Mouse (Mus musculus): ENCODE data around the gene Sec22a. TPM values are rescaled to one million over a fixed set of nuclear protein-coding genes. Genes with fewer than 3 reads are reported as not detected.

The Sec22a gene
- polyA plus RNA-seq, 1 experiment from 2014 or later = 8.8 TPM

- no peak for ATAC-seq (ENCODE audit: low read depth)
- H3K27ac ChIP-seq (ENCODE audit: low read length) = no peak overlapping the region
- H3K9ac ChIP-seq (ENCODE audit: low read depth, low read length) = no peak overlapping the region
- H3K27me3 ChIP-seq (ENCODE audit: control insufficient read depth, insufficient read depth, low read depth, low read length) = no peaks in the 10 kb centered on the region
- no peak overlapping the region for H3K4me2 ChIP-seq (ENCODE audit: low read depth, low read length)
- H3K9me3 ChIP-seq (replicated peaks; ENCODE audit: control insufficient read depth, low read length) = no peaks in the 10 kb centered on the region
- H3K4me3 ChIP-seq (ENCODE audit: low read depth, low read length) = no peak overlapping the region
- H3K36me3 ChIP-seq (ENCODE audit: control insufficient read depth, insufficient read depth) = no peaks in the 10 kb centered on the region
- H3K4me1 ChIP-seq (ENCODE audit: control insufficient read depth, low read depth, low read length) = no peaks in the 10 kb centered on the region
- WGBS (ENCODE audit: insufficient replicate concordance) = 57% methylated on average over 2 of the region's 2 CpGs
Observed at GRCm38 (mm10) chr16:35306631-35307030, 57.1 kb downstream of the Sec22a start.

- H3K4me1 ChIP-seq (ENCODE audit: control insufficient read depth, low read depth, low read length) = no peaks in the 10 kb centered on the region
- ATAC-seq (ENCODE audit: low read depth) = no peak
- no peaks in the 10 kb centered on the region for H3K27me3 ChIP-seq (ENCODE audit: control insufficient read depth, insufficient read depth, low read depth, low read length)
- H3K9me3 ChIP-seq (replicated peaks; ENCODE audit: control insufficient read depth, low read length) = no peaks in the 10 kb centered on the region
- H3K36me3 ChIP-seq (ENCODE audit: control insufficient read depth, insufficient read depth) = no peaks in the 10 kb centered on the region
- WGBS (ENCODE audit: insufficient replicate concordance) = 62% methylated on average over 7 of the region's 7 CpGs
- no peak overlapping the region for H3K4me3 ChIP-seq (ENCODE audit: low read depth, low read length)
- no peak overlapping the region for H3K4me2 ChIP-seq (ENCODE audit: low read depth, low read length)
- no peak overlapping the region for H3K27ac ChIP-seq (ENCODE audit: low read length)
- H3K9ac ChIP-seq (ENCODE audit: low read depth, low read length) = no peak overlapping the region
Observed at GRCm38 (mm10) chr16:35305226-35305625, 58.5 kb downstream of the Sec22a start.

- no peaks in the 10 kb centered on the region for H3K4me1 ChIP-seq (ENCODE audit: control insufficient read depth, low read depth, low read length)
- ATAC-seq (ENCODE audit: low read depth) = no peak
- no peak overlapping the region for H3K4me3 ChIP-seq (ENCODE audit: low read depth, low read length)
- no peaks in the 10 kb centered on the region for H3K36me3 ChIP-seq (ENCODE audit: control insufficient read depth, insufficient read depth)
- H3K27me3 ChIP-seq (ENCODE audit: control insufficient read depth, insufficient read depth, low read depth, low read length) = no peaks in the 10 kb centered on the region
- H3K9ac ChIP-seq (ENCODE audit: low read depth, low read length) = no peak overlapping the region
- no peak overlapping the region for H3K27ac ChIP-seq (ENCODE audit: low read length)
- no peaks in the 10 kb centered on the region for H3K9me3 ChIP-seq (replicated peaks; ENCODE audit: control insufficient read depth, low read length)
- WGBS (ENCODE audit: insufficient replicate concordance) = 57% methylated on average over 5 of the region's 5 CpGs
- H3K4me2 ChIP-seq (ENCODE audit: low read depth, low read length) = no peak overlapping the region
Observed at GRCm38 (mm10) chr16:35304416-35304815, 59.3 kb downstream of the Sec22a start.

- no peaks in the 10 kb centered on the region for H3K9me3 ChIP-seq (replicated peaks; ENCODE audit: control insufficient read depth, low read length)
- H3K9ac ChIP-seq (ENCODE audit: low read depth, low read length) = no peak overlapping the region
- 68% methylated on average over 6 of the region's 6 CpGs for WGBS (ENCODE audit: insufficient replicate concordance)
- H3K4me2 ChIP-seq (ENCODE audit: low read depth, low read length) = no peak overlapping the region
- ATAC-seq (ENCODE audit: low read depth) = no peak
- no peak overlapping the region for H3K27ac ChIP-seq (ENCODE audit: low read length)
- no peak overlapping the region for H3K4me3 ChIP-seq (ENCODE audit: low read depth, low read length)
- H3K27me3 ChIP-seq (ENCODE audit: control insufficient read depth, insufficient read depth, low read depth, low read length) = no peaks in the 10 kb centered on the region
- H3K4me1 ChIP-seq (ENCODE audit: control insufficient read depth, low read depth, low read length) = no peaks in the 10 kb centered on the region
- H3K36me3 ChIP-seq (ENCODE audit: control insufficient read depth, insufficient read depth) = no peaks in the 10 kb centered on the region
Observed at GRCm38 (mm10) chr16:35303721-35304120, 60.0 kb downstream of the Sec22a start.

- H3K4me3 ChIP-seq (ENCODE audit: low read depth, low read length) = no peak overlapping the region
- no peaks in the 10 kb centered on the region for H3K4me1 ChIP-seq (ENCODE audit: control insufficient read depth, low read depth, low read length)
- WGBS (ENCODE audit: insufficient replicate concordance) = 39% methylated on average over 7 of the region's 7 CpGs
- no peaks in the 10 kb centered on the region for H3K27me3 ChIP-seq (ENCODE audit: control insufficient read depth, insufficient read depth, low read depth, low read length)
- H3K9me3 ChIP-seq (replicated peaks; ENCODE audit: control insufficient read depth, low read length) = no peaks in the 10 kb centered on the region
- H3K4me2 ChIP-seq (ENCODE audit: low read depth, low read length) = no peak overlapping the region
- H3K36me3 ChIP-seq (ENCODE audit: control insufficient read depth, insufficient read depth) = no peaks in the 10 kb centered on the region
- no peak overlapping the region for H3K27ac ChIP-seq (ENCODE audit: low read length)
- H3K9ac ChIP-seq (ENCODE audit: low read depth, low read length) = no peak overlapping the region
- no peak for ATAC-seq (ENCODE audit: low read depth)
Observed at GRCm38 (mm10) chr16:35302441-35303280, 61.1 kb downstream of the Sec22a start.

GRCm38 (mm10) chr16:35300156-35300555 lies 63.6 kb downstream of the Sec22a start:
- WGBS (ENCODE audit: insufficient replicate concordance) = 65% methylated on average over 6 of the region's 6 CpGs
- Histone ChIP-seq H3K4me2 (ENCODE audit: low read depth, low read length) (no peak overlapping the region), H3K27me3 (ENCODE audit: control insufficient read depth, insufficient read depth, low read depth, low read length) (no peaks in the 10 kb centered on the region), H3K36me3 (ENCODE audit: control insufficient read depth, insufficient read depth) (no peaks in the 10 kb centered on the region), H3K9ac (ENCODE audit: low read depth, low read length) (no peak overlapping the region), H3K4me1 (ENCODE audit: control insufficient read depth, low read depth, low read length) (no peaks in the 10 kb centered on the region), H3K4me3 (ENCODE audit: low read depth, low read length) (no peak overlapping the region), H3K9me3 (replicated peaks; ENCODE audit: control insufficient read depth, low read length) (no peaks in the 10 kb centered on the region), H3K27ac (ENCODE audit: low read length) (no peak overlapping the region)
- no peak for ATAC-seq (ENCODE audit: low read depth)

- no peaks in the 10 kb centered on the region for H3K27me3 ChIP-seq (ENCODE audit: control insufficient read depth, insufficient read depth, low read depth, low read length)
- H3K4me3 ChIP-seq (ENCODE audit: low read depth, low read length) = no peak overlapping the region
- H3K4me2 ChIP-seq (ENCODE audit: low read depth, low read length) = no peak overlapping the region
- no peaks in the 10 kb centered on the region for H3K36me3 ChIP-seq (ENCODE audit: control insufficient read depth, insufficient read depth)
- no peak overlapping the region for H3K27ac ChIP-seq (ENCODE audit: low read length)
- no peaks in the 10 kb centered on the region for H3K9me3 ChIP-seq (replicated peaks; ENCODE audit: control insufficient read depth, low read length)
- WGBS (ENCODE audit: insufficient replicate concordance) = 52% methylated on average over 5 of the region's 5 CpGs
- ATAC-seq (ENCODE audit: low read depth) = no peak
- no peak overlapping the region for H3K9ac ChIP-seq (ENCODE audit: low read depth, low read length)
- H3K4me1 ChIP-seq (ENCODE audit: control insufficient read depth, low read depth, low read length) = no peaks in the 10 kb centered on the region
Observed at GRCm38 (mm10) chr16:35297786-35298185, 65.9 kb downstream of the Sec22a start.

- WGBS (ENCODE audit: insufficient replicate concordance) = 57% methylated on average over 5 of the region's 5 CpGs
- ATAC-seq (ENCODE audit: low read depth) = no peak
- H3K27me3 ChIP-seq (ENCODE audit: control insufficient read depth, insufficient read depth, low read depth, low read length) = no peaks in the 10 kb centered on the region
Observed at GRCm38 (mm10) chr16:35287244-35287643, 76.5 kb downstream of the Sec22a start.

GRCm38 (mm10) chr16:35285821-35286220 lies 77.9 kb downstream of the Sec22a start:
- H3K27ac ChIP-seq (ENCODE audit: low read length) = no peak overlapping the region
- H3K4me1 ChIP-seq (ENCODE audit: control insufficient read depth, low read depth, low read length) = no peaks in the 10 kb centered on the region
- H3K27me3 ChIP-seq (ENCODE audit: control insufficient read depth, insufficient read depth, low read depth, low read length) = no peaks in the 10 kb centered on the region
- H3K36me3 ChIP-seq (ENCODE audit: control insufficient read depth, insufficient read depth) = no peaks in the 10 kb centered on the region
- no peak overlapping the region for H3K4me3 ChIP-seq (ENCODE audit: low read depth, low read length)
- 57% methylated on average over 9 of the region's 9 CpGs for WGBS (ENCODE audit: insufficient replicate concordance)
- no peak overlapping the region for H3K9ac ChIP-seq (ENCODE audit: low read depth, low read length)
- no peak overlapping the region for H3K4me2 ChIP-seq (ENCODE audit: low read depth, low read length)
- ATAC-seq (ENCODE audit: low read depth) = no peak
- no peaks in the 10 kb centered on the region for H3K9me3 ChIP-seq (replicated peaks; ENCODE audit: control insufficient read depth, low read length)

More at GRCm38 (mm10) chr16:35287244-35287643, 76.5 kb downstream of the Sec22a start:
- no peak overlapping the region for H3K4me3 ChIP-seq (ENCODE audit: low read depth, low read length)
- H3K9me3 ChIP-seq (replicated peaks; ENCODE audit: control insufficient read depth, low read length) = no peaks in the 10 kb centered on the region
- no peaks in the 10 kb centered on the region for H3K36me3 ChIP-seq (ENCODE audit: control insufficient read depth, insufficient read depth)
- H3K9ac ChIP-seq (ENCODE audit: low read depth, low read length) = no peak overlapping the region
- H3K4me1 ChIP-seq (ENCODE audit: control insufficient read depth, low read depth, low read length) = no peaks in the 10 kb centered on the region
- no peak overlapping the region for H3K4me2 ChIP-seq (ENCODE audit: low read depth, low read length)
- no peak overlapping the region for H3K27ac ChIP-seq (ENCODE audit: low read length)
